7 mouse cellular contexts compared by ENCODE assay signal in genomic region chr10:127063239-127063872, GRCm38 (mm10). TPM values are rescaled to one million over a fixed set of nuclear protein-coding genes. Genes with fewer than 3 reads are reported as not detected.
DNase-seq lines count a peak whose midpoint lies in the region; ATAC-seq lines count a peak whose summit lies in the region.

TSS of gene Cdk4 (plus strand) at chr10:127063534.

- peak within 1 kb of the TSS; percentile 81 for H3K9ac ChIP-seq in intestine, embryonic 15.5 days

- peak within 1 kb of the TSS; percentile 76 for H3K27ac ChIP-seq in intestine, embryonic 15.5 days
- peak within 1 kb of the TSS; percentile 99 for H3K27ac ChIP-seq in midbrain, embryonic 10.5 days (replicated peaks)

- peak within 1 kb of the TSS; percentile 65 for H3K4me3 ChIP-seq in intestine, embryonic 15.5 days (replicated peaks)
- H3K4me3 ChIP-seq in midbrain, embryonic 10.5 days: peak within 1 kb of the TSS; percentile 86

- peak; percentile 91 for ATAC-seq in intestine, embryonic 15.5 days

- whole genome bisulfite sequencing in intestine, embryonic 15.5 days: under 1% methylated on average over 45 of the region's 46 CpGs
- WGBS in midbrain, embryonic 10.5 days: under 1% methylated on average over 46 of the region's 46 CpGs

- DNase-seq in adrenal gland, adult 2 months: peak; percentile 100
- DNase-seq in embryo, embryonic 11.5 days (ENCODE audit: low read depth, low spot score): peak; percentile 98
- peak; percentile 97 for DNase-seq in gastrocnemius, postnatal 36 days
- DNase-seq in left cerebral cortex, postnatal 25 days (ENCODE audit: low spot score in 2 of 2): peak; percentile 99
- DNase-seq in midbrain, embryonic 10.5 days (ENCODE audit: low spot score): peak; percentile 100
- peak; percentile 99 for DNase-seq in right cerebral cortex, postnatal 4 days

- intact Hi-C loops in gastrocnemius, postnatal 36 days (cut with DNase I): no loop called here
- intact Hi-C loops in left cerebral cortex, postnatal 25 days (cut with DNase I): no loop called here

- H3K4me1 ChIP-seq in intestine, embryonic 15.5 days (replicated peaks): peaks cover 38% of the 10 kb centered on the region
- peaks cover 71% of the 10 kb centered on the region for H3K4me1 ChIP-seq in midbrain, embryonic 10.5 days

- no peaks in the 10 kb centered on the region for H3K27me3 ChIP-seq in intestine, embryonic 15.5 days (replicated peaks)
- peaks cover 29% of the 10 kb centered on the region for H3K27me3 ChIP-seq in midbrain, embryonic 10.5 days (ENCODE audit: low read depth, poor library complexity, severe bottlenecking)

- H3K36me3 ChIP-seq in intestine, embryonic 15.5 days: peaks cover 30% of the 10 kb centered on the region
- H3K36me3 ChIP-seq in midbrain, embryonic 10.5 days: peaks cover 42% of the 10 kb centered on the region

- no peaks in the 10 kb centered on the region for H3K9me3 ChIP-seq in intestine, embryonic 15.5 days
- H3K9me3 ChIP-seq in midbrain, embryonic 10.5 days (replicated peaks): no peaks in the 10 kb centered on the region

- peak within 1 kb of the TSS; percentile 73 for H3K4me2 ChIP-seq in intestine, embryonic 15.5 days (replicated peaks)

RNA-seq across cellular contexts. Expression of gene Cdk4, which starts in this region (rescaled TPM):
- total RNA-seq in adrenal gland, adult 2 months (2021): 100 to 1,000 TPM; 166 to 233 TPM
- 100 and 106 TPM in 2 replicates for polyA plus RNA-seq in adrenal gland, adult 2 months (2012; rRNA removed)
- 10 to 100 TPM; 29.7 to 38.9 TPM for total RNA-seq in gastrocnemius, postnatal 36 days (2021)
- polyA plus RNA-seq in intestine, embryonic 15.5 days (2015; fragmentation: Nextera tagmentation; extraction: Ambion mirVana): 1,579 and 1,616 TPM in 2 replicates
- total RNA-seq in left cerebral cortex, postnatal 25 days (2021): 10 to 100 TPM; 84.9 to 86.2 TPM
- polyA plus RNA-seq in midbrain, embryonic 10.5 days (2016; fragmentation: Nextera tagmentation; extraction: Ambion mirVana): 2,811 and 2,916 TPM in 2 replicates

Comparison
In these comparisons a context has a peak if more than half of its experiments do, and no peak if none do; other contexts are left out.
1. Peak in every context shown above with its lines: DNase-seq, ATAC-seq, H3K4me3 ChIP-seq and H3K27ac ChIP-seq.
2. RNA of gene Cdk4 (polyA plus RNA-seq): 2,811 to 2,916 TPM in midbrain, embryonic 10.5 days and 1,579 to 1,616 TPM in intestine, embryonic 15.5 days; 100 to 106 TPM in adrenal gland, adult 2 months; every median in the first group is over 10 times any median in the second.